Mouse (Mus musculus) hindbrain, embryonic 14.5 days (tissue): ENCODE data around the gene Shkbp1. TPM values are rescaled to one million over a fixed set of nuclear protein-coding genes. Genes with fewer than 3 reads are reported as not detected.

ENCODE experiments used
- ATAC-seq: fragments of 200-750 bp; cut with Nextera tagmentation; 2 replicates; pipeline ENCODE4 v1.8.0; 2017; ENCODE audit warnings: moderate number of reproducible peaks, mild to moderate bottlenecking, moderate TSS enrichment, moderate library complexity; ENCODE audit not compliant: low FRiP score
- DNase-seq: peaks from one replicate; pipeline ENCODE4 v3.0.0-alpha.2; 2015; ENCODE audit warnings: low spot score
- H3K27ac ChIP-seq: fragments of 300-500 bp; sonication (generic); 2 replicates; pipeline ENCODE4 v1.5.1; 2014; ENCODE audit warnings: mild to moderate bottlenecking, moderate library complexity
- H3K27me3 ChIP-seq: fragments of 300-500 bp; sonication (generic); 2 replicates; pipeline ENCODE4 v1.6.1; 2014; ENCODE audit warnings: mild to moderate bottlenecking, low read length, mixed read lengths; ENCODE audit not compliant: control insufficient read depth, insufficient read depth
- H3K36me3 ChIP-seq: fragments of 300-500 bp; sonication (generic); replicated peaks from 2 replicates; pipeline ENCODE4 v1.6.1; 2014; ENCODE audit not compliant: control insufficient read depth, insufficient read depth
- H3K4me1 ChIP-seq: fragments of 300-500 bp; sonication (generic); replicated peaks from 2 replicates; pipeline ENCODE4 v1.6.1; 2014; ENCODE audit warnings: antibody characterized with exemption, low read length, mixed read lengths; ENCODE audit not compliant: control insufficient read depth, insufficient read depth
- H3K4me2 ChIP-seq: fragments of 300-500 bp; sonication (generic); replicated peaks from 2 replicates; pipeline ENCODE4 v1.6.1; 2014; ENCODE audit warnings: mild to moderate bottlenecking, moderate library complexity
- H3K4me3 ChIP-seq: fragments of 300-500 bp; sonication (generic); replicated peaks from 2 replicates; pipeline ENCODE4 v1.5.1; 2014; ENCODE audit warnings: mild to moderate bottlenecking, low read length
- H3K9ac ChIP-seq: fragments of 300-500 bp; sonication (generic); 2 replicates; pipeline ENCODE4 v1.6.1; 2014
- H3K9me3 ChIP-seq: fragments of 300-500 bp; sonication (generic); 2 replicates; pipeline ENCODE4 v1.6.1; 2016; ENCODE audit warnings: low read length; ENCODE audit not compliant: control insufficient read depth
- WGBS: fragments of 180-500 bp; shearing (Covaris S2); extraction: QIAGEN DNeasy Blood & Tissue Kit; methylation state at CpG from one replicate; pipeline ENCODE4 v1.1.7; 2014; 5-methylcytosine and 5-hydroxymethylcytosine counted together
- polyA plus RNA-seq: library from polyadenylated mRNA; unstranded; fragments of >200 nt; fragmentation: Nextera tagmentation; extraction: Ambion mirVana; gene quantifications from 2 replicates; pipeline ENCODE4 v1.2.1, GENCODE M21; 2014

Gene Shkbp1
- polyA plus RNA-seq, 1 experiment from 2014 or later, result 34.6 TPM

DNA sequence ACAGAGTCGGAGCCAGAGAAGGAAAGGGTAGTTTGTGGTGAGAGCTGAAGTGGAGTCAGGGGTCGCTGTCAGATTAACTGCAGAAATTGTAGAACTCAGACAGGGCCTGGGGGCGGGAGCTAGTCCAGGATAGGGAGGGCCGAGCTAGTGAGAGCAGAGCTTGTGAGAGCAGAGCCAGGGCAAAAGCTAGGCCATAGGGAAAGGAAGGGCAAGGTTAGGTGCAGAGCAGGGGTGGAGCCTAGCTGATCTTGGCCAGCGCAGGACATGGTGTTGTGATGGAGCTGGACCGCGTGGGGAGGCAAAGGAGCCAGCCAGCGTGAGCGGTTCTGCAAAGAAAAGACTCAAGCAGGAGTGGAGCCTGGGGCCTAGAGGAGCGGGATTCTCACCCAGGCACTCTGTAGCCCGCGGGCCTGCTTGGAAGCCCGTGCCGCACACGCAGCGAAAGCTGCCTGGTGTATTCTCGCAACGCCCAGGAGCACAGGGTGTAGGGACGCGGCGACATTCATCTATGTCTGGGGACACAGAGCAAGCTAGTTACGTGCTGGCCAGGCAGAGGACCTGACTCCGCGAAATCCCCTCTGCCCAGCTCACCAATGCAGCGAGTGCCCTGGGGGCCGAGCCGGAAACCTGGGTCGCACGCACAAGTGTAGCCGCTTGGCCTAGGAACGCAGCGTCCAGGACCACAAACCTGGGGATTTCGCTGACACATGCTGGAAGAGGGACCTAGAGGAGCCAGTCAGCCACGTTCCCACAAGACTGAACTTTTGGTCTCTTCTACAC is 29.5 kb downstream of the Shkbp1 start:
- Histone ChIP-seq H3K4me1 (0 out of 2 replicates have a peak, but pooled peaks cover 7% of the 10 kb centered on the region), H3K4me2 (peak overlapping the region; percentile 44), H3K36me3 (no peaks in the 10 kb centered on the region), H3K4me3 (peak overlapping the region; percentile 17; the same call in 1 of the 2 replicates), H3K9me3 (no peaks in the 10 kb centered on the region), H3K9ac (0 out of 2 replicates have a peak overlapping the region, but pooled peaks have one; percentile 44), H3K27ac (no peak overlapping the region), H3K27me3 (peaks cover 83% of the 10 kb centered on the region)
- WGBS, result 33% methylated on average over 34 of the region's 34 CpGs
- DNase-seq (no peak), ATAC-seq (no peak)

DNA sequence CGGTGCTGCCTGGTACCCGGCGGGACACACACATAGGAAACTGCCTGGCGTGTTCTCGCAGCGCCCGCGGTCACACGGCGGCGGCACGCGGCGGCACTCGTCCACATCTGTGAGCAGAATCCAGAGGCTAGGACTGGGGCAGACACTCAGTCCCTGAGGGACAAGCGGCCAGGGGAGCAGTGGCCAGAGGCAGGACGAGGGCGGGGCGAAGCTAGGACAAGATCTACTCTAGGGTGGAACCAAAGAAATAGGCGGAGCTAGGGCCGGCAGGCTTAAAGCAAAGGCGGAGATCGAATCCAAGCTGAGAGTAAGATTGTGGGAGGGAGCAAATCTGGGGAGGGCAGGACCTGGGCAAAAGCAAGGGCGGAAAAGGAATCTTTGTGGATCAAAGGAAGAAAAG is 30.1 kb downstream of the Shkbp1 start:
- Histone ChIP-seq H3K27me3 (peaks cover 77% of the 10 kb centered on the region), H3K4me3 (peak overlapping the region; percentile 17; the same call in 1 of the 2 replicates), H3K36me3 (no peaks in the 10 kb centered on the region), H3K9me3 (no peaks in the 10 kb centered on the region), H3K4me1 (0 out of 2 replicates have a peak, but pooled peaks cover 3% of the 10 kb centered on the region), H3K27ac (no peak overlapping the region), H3K9ac (0 out of 2 replicates have a peak overlapping the region, but pooled peaks have one; percentile 44), H3K4me2 (peak overlapping the region; percentile 44)
- DNase-seq, result no peak
- peak; percentile 21; the same call in 1 of the 2 replicates for ATAC-seq
- WGBS, result 2% methylated on average over 24 of the region's 24 CpGs

DNA sequence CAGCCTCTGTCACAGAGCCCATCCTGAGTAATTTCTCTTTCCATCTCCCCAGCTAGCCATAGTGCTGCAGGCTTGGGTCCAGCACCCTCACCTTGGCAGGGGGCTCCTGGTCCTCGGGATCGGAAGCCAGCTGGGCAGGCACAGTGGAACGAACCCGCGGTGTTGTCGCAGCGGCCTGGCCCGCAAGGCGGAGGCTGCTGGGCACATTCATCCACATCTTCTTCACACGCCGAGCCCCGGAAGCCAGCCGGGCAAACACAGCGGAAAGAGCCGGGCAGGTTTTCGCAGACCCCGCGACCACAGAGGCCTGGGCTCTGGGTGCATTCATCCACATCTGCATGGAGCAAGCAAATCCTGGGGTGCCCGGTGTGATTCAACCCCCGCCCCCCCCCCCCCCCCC is 30.9 kb downstream of the Shkbp1 start:
- Histone ChIP-seq H3K9me3 (no peaks in the 10 kb centered on the region), H3K27me3 (peaks cover 69% of the 10 kb centered on the region), H3K4me2 (no peak overlapping the region), H3K27ac (no peak overlapping the region), H3K36me3 (no peaks in the 10 kb centered on the region), H3K4me3 (no peak overlapping the region), H3K4me1 (no peaks in the 10 kb centered on the region), H3K9ac (no peak overlapping the region)
- no peak for ATAC-seq
- DNase-seq, result no peak
- WGBS, result 43% methylated on average over 19 of the region's 20 CpGs

DNA sequence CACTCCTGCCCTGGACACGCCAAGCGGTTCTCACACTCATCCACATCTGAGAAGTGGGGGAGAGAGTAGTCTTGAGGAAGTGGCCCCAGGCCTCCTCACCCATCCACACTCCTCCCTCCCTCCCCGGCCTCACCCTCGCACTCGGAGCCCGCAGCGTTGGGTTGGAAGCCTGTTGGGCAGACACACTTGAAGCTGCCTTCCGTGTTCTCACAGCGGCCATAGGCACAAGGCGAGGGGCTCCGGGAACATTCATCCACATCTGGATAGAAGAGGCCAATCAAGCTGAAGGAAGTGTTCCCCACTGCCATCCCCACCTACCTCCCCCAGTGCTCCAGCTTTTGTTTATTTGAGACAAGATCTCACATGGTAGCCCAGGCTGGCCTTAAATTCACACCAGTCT is 31.7 kb downstream of the Shkbp1 start:
- Histone ChIP-seq H3K9me3 (no peaks in the 10 kb centered on the region), H3K27ac (no peak overlapping the region), H3K4me3 (no peak overlapping the region), H3K4me1 (no peaks in the 10 kb centered on the region), H3K4me2 (no peak overlapping the region), H3K27me3 (peaks cover 62% of the 10 kb centered on the region), H3K9ac (no peak overlapping the region), H3K36me3 (no peaks in the 10 kb centered on the region)
- ATAC-seq, result no peak
- 96% methylated on average over 11 of the region's 11 CpGs for WGBS
- no peak for DNase-seq

DNA sequence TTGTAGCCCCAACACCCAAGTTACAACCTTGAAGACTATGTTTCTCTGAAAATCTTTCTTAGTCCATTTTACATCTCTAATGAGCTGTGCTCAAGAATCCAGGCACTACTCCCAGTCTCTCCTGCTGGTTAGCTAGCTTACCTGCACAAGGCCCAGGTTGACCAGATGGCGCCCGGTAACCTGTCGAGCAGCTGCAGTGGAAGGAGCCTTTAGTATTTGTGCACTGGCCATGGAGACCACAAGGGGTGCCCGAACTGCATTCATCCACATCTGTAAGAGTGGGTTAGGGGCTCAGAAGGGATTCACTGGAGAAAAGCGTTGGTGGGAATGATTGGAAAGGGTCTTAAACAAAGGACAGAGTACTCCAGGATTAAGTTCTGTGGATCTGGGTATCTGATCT is 32.8 kb downstream of the Shkbp1 start:
- Histone ChIP-seq H3K9me3 (no peaks in the 10 kb centered on the region), H3K4me2 (no peak overlapping the region), H3K36me3 (no peaks in the 10 kb centered on the region), H3K27me3 (peaks cover 50% of the 10 kb centered on the region), H3K4me1 (no peaks in the 10 kb centered on the region), H3K4me3 (no peak overlapping the region), H3K27ac (no peak overlapping the region), H3K9ac (no peak overlapping the region)
- no peak for ATAC-seq
- no peak for DNase-seq
- WGBS, result 91% methylated on average over 5 of the region's 5 CpGs

DNA sequence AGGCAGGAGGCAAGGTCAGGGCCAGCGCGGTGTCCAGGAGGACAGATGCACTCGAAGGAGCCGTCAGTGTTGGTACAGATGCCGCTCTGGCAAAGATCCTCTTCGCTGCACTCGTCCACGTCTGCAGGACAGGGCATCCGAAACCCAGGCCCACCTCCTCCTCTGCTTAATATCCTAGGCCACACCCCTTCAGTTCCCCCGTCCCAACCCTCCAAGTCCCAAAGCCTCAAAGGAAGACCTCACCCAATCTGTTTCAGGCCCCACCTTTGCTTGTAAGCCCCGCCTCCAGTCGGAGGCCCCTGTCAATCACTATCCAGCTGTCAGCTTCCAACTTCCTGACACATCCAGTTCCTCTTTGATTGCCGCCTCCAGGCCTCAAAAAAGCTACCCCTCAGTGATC is 33.5 kb downstream of the Shkbp1 start:
- Histone ChIP-seq H3K27ac (no peak overlapping the region), H3K4me1 (no peaks in the 10 kb centered on the region), H3K4me3 (no peak overlapping the region), H3K36me3 (no peaks in the 10 kb centered on the region), H3K9ac (no peak overlapping the region), H3K9me3 (no peaks in the 10 kb centered on the region), H3K4me2 (no peak overlapping the region), H3K27me3 (peaks cover 43% of the 10 kb centered on the region)
- DNase-seq (no peak), ATAC-seq (no peak)
- 27% methylated on average over 13 of the region's 13 CpGs for WGBS

DNA sequence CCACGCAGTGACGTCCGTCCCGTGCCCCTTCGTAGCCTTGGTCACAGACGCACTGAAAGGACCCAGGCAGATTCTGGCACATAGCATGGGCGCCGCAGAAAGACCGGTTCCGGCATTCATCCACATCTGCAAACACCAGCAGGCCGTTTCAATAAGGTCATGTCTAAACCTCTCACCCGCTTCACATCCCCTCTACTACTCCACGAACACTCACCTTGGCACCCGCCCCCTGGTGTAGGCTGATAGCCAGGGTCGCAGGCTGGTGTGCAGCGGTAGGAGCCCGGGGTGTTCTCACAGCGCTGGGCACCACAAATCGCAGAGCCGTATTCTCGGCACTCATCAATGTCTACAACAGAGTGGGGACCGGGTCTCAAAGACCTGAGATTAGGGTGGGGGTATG is 36.4 kb downstream of the Shkbp1 start:
- no peak for DNase-seq
- Histone ChIP-seq H3K4me1 (no peaks in the 10 kb centered on the region), H3K9ac (no peak overlapping the region), H3K4me2 (no peak overlapping the region), H3K4me3 (no peak overlapping the region), H3K36me3 (no peaks in the 10 kb centered on the region), H3K27ac (no peak overlapping the region), H3K9me3 (0 out of 2 replicates have a peak, but pooled peaks cover under 1% of the 10 kb centered on the region), H3K27me3 (peaks cover 15% of the 10 kb centered on the region; the same call in 1 of the 2 replicates)
- ATAC-seq, result no peak
- 90% methylated on average over 22 of the region's 22 CpGs for WGBS

DNA sequence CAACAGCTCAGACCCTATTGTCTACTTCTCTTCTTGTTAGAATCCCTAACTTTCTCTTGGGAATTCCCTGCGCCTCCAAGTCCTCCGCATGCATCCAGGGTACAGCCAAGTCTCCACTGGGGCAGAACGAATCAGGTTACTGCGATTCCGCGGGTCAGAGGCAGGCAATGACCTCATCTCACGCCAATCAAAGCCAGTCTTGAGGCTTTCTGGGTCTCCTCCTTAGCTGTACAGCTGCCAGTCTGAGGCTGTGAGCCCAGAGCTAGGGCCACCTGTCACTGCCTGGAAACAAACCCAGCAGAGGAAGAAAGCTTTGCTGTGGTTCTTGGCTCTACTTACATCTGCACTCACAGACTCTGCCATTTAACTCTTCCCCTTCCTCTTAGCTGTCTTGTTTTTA is 39.9 kb downstream of the Shkbp1 start:
- ATAC-seq, result peak; percentile 64

DNA sequence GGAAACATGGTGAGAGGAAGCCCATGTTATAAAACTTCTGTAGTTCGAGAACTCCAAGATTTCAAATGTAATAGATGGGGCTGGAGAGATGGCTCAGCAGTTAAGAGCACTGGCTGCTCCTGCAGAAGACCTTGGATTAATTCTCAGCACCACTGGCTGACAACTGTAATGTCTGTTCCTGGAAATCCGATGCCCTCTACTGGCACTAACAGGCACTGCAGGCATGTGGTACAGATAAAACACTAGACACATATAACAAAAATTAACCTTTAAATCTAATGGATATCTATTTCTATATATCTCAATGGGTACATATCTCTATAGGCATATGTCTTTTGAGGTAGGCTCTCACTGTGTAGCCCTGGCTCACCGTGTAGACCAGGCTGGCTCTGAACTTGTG is 41.4 kb downstream of the Shkbp1 start:
- Histone ChIP-seq H3K4me3 (no peak overlapping the region), H3K27ac (no peak overlapping the region), H3K4me2 (no peak overlapping the region), H3K4me1 (0 out of 2 replicates have a peak, but pooled peaks cover 3% of the 10 kb centered on the region), H3K27me3 (peaks cover 10% of the 10 kb centered on the region; the same call in 1 of the 2 replicates), H3K36me3 (no peaks in the 10 kb centered on the region), H3K9me3 (0 out of 2 replicates have a peak, but pooled peaks cover 9% of the 10 kb centered on the region), H3K9ac (no peak overlapping the region)
- ATAC-seq, result no peak
- no peak for DNase-seq
- WGBS, result 96% methylated on average over 3 of the region's 3 CpGs

More for the DNA sequence above, 39.9 kb downstream of the Shkbp1 start:
- Histone ChIP-seq H3K36me3 (no peaks in the 10 kb centered on the region), H3K4me3 (no peak overlapping the region), H3K4me2 (no peak overlapping the region), H3K4me1 (no peaks in the 10 kb centered on the region), H3K9ac (no peak overlapping the region), H3K27me3 (0 out of 2 replicates have a peak, but pooled peaks cover 8% of the 10 kb centered on the region), H3K27ac (no peak overlapping the region), H3K9me3 (0 out of 2 replicates have a peak, but pooled peaks cover 9% of the 10 kb centered on the region)
- DNase-seq, result peak; percentile 54
- 11% methylated on average over 7 of the region's 7 CpGs for WGBS
